Mouse (Mus musculus) heart, postnatal 0 days (tissue): ENCODE measurements around the gene 4921507P07Rik. TPM values are rescaled to one million over a fixed set of nuclear protein-coding genes. Genes with fewer than 3 reads are reported as not detected.

Experiments used
- ATAC-seq: fragments of 200-750 bp; cut with Nextera tagmentation; 2 replicates; pipeline ENCODE4 v1.8.0; 2017; ENCODE audit warnings: low read depth, moderate number of reproducible peaks, moderate library complexity; ENCODE audit not compliant: insufficient read depth
- DNase-seq: peaks from one replicate; pipeline ENCODE4 v3.0.0-alpha.2; 2016; ENCODE audit warnings: low spot score
- H3K27ac ChIP-seq: fragments of 300-500 bp; sonication (generic); 2 replicates; pipeline ENCODE4 v1.5.1; 2014; ENCODE audit warnings: low read depth, mild to moderate bottlenecking
- H3K27me3 ChIP-seq: fragments of 300-500 bp; sonication (generic); 2 replicates; pipeline ENCODE4 v1.6.1; 2014; ENCODE audit warnings: low read length, mixed read lengths; ENCODE audit not compliant: control insufficient read depth, insufficient read depth
- H3K36me3 ChIP-seq: fragments of 300-500 bp; sonication (generic); replicated peaks from 2 replicates; pipeline ENCODE4 v1.6.1; 2014; ENCODE audit warnings: low read length, mixed read lengths; ENCODE audit not compliant: control insufficient read depth, insufficient read depth
- H3K4me1 ChIP-seq: fragments of 300-500 bp; sonication (generic); 2 replicates; pipeline ENCODE4 v1.6.1; 2014; ENCODE audit warnings: antibody characterized with exemption; ENCODE audit not compliant: control insufficient read depth, insufficient read depth
- H3K4me2 ChIP-seq: fragments of 300-500 bp; sonication (generic); 2 replicates; pipeline ENCODE4 v1.6.1; 2014; ENCODE audit warnings: low read depth, mild to moderate bottlenecking, low read length, moderate library complexity
- H3K4me3 ChIP-seq: fragments of 300-500 bp; sonication (generic); 2 replicates; pipeline ENCODE4 v1.5.1; 2014; ENCODE audit warnings: low read depth, low read length
- H3K9ac ChIP-seq: fragments of 300-500 bp; sonication (generic); replicated peaks from 2 replicates; pipeline ENCODE4 v1.6.1; 2014; ENCODE audit warnings: low read depth, low read length, mixed read lengths
- H3K9me3 ChIP-seq: fragments of 300-500 bp; sonication (generic); replicated peaks from 2 replicates; pipeline ENCODE4 v1.6.1; 2016; ENCODE audit warnings: low read length; ENCODE audit not compliant: control insufficient read depth
- CTCF ChIP-seq: IDR thresholded peaks from 2 replicates; pipeline ENCODE4 v1.5.1; 2016; ENCODE audit warnings: antibody characterized with exemption, control low read depth, low read depth
- EP300 ChIP-seq: IDR thresholded peaks from 2 replicates; pipeline ENCODE4 v1.6.1; 2016; ENCODE audit warnings: antibody characterized with exemption, low read depth
- WGBS: fragments of 180-500 bp; shearing (Covaris S2); extraction: QIAGEN DNeasy Blood & Tissue Kit; methylation state at CpG from one replicate; pipeline ENCODE4 v1.1.7; 2014; 5-methylcytosine and 5-hydroxymethylcytosine counted together
- polyA plus RNA-seq: library from polyadenylated mRNA; unstranded; fragments of >200 nt; fragmentation: Nextera tagmentation; extraction: Ambion mirVana; gene quantifications from 2 replicates; pipeline ENCODE4 v1.2.1, GENCODE M21; 2015
- total RNA-seq: library from RNA; depleted of rRNA; stranded (reverse); fragments of >200 nt; gene quantifications from 2 replicates; pipeline ENCODE4 v1.2.3, GENCODE M21; 2014; ENCODE audit warnings: low replicate concordance

The 4921507P07Rik gene
- total and polyA plus RNA-seq, 2 experiments from 2014 or later: 0.30 TPM; not detected in 1

DNA sequence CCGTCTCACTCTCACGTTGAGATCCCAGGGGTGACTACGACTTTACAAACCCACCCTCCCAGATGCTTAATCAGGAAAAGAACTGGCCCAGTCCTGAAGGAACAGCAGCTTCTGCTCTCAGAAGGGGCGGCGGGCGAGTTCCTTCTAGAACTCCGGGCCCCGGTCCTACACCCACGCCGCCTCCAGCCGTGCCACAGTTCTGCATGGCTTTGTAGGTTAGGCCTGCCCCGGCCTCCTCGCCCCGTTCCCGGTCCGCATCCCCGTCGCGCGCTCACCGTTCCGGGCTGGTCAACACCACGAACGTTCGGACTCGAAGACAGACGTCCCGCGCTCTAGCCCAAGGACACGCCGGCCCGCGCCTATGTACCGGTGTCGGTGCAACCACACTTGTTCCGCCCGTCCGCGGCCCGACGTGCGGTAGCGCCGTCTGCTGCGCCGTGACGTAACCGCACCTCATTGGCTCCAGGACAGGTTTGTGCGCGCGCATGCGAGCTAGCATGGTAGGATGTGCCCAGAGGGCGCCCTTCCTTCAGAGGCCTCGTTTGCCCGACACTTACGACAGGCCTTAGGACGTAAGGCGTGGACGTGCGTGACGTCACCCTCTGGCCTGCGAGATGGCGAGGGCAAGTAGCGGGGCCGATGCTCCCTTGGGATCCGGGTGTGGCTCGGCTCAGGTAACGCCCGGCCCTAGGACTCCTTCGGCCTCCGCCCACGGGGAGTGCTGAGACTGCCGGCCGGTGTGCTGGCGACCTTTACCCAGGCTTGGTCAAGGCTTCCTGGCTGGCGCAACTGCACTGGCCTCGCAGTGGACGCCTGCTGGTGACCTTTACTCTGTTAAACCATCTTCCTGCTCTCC is 30.1 kb downstream of the 4921507P07Rik start, which contains the start of gene Cycs:
Gene Cycs (minus strand): TSS at position 398 of the 856 bp plus-strand sequence.
- DNase-seq (peak; percentile 98), ATAC-seq (peak; percentile 97)
- Histone ChIP-seq H3K9ac (peak within 1 kb of the TSS; percentile 91), H3K4me3 (peak within 1 kb of the TSS; percentile 93), H3K4me1 (peaks cover 13% of the 10 kb centered on the region; the same call in 1 of the 2 replicates), H3K27ac (peak within 1 kb of the TSS; percentile 95), H3K9me3 (no peaks in the 10 kb centered on the region), H3K27me3 (no peaks in the 10 kb centered on the region), H3K4me2 (peak within 1 kb of the TSS; percentile 78), H3K36me3 (peaks cover 16% of the 10 kb centered on the region)
- peak; percentile 34; the same call in 1 of the 2 replicates for TF ChIP-seq CTCF
- TF ChIP-seq EP300: no peak
- WGBS: under 1% methylated on average over 78 of the region's 78 CpGs

DNA sequence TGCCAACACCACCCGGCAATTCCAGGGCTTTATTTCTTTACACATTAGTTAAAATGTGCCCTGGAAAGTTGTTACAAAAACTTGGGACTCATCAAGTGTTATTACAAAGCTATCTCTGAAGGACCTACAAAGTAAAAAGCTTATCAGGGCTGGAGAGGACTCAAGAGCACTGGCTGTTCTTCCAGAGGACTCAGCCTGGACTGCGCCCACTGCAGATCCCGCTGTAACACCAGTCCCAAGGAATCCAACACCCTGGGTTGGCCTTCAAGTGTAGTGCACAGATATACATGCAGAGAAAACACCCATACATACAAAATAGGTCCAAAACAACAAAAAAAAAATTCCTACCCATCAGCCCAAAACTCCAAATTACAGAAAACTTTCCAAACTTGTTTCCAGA is 32.8 kb downstream of the 4921507P07Rik start:
- Histone ChIP-seq H3K9me3 (no peaks in the 10 kb centered on the region), H3K36me3 (peaks cover 16% of the 10 kb centered on the region), H3K27me3 (no peaks in the 10 kb centered on the region), H3K4me3 (no peak overlapping the region), H3K4me1 (peaks cover 13% of the 10 kb centered on the region; the same call in 1 of the 2 replicates), H3K9ac (no peak overlapping the region), H3K27ac (no peak overlapping the region), H3K4me2 (no peak overlapping the region)
- WGBS: 95% methylated on average over 3 of the region's 3 CpGs
- ATAC-seq (no peak), DNase-seq (no peak)
- TF ChIP-seq EP300 (no peak), CTCF (no peak)

DNA sequence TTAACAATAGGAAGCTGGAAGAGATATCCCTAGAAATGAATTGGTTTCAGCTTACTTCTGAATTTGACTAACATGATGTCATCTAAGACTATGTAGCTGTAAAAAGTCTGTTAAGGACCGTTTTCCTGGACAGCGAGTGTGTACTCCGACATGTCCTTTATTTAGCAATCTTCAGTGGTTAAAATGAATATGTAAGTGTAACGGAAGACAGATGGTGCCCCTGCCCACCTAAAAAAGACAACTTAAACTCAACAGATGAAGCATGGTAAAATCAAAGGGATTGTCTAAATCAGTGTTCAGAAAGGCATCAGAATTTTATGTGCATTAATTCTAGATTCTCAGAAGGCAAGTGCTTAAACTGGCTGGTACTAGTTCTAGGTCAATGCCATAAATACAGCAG is 34.0 kb downstream of the 4921507P07Rik start:
- Histone ChIP-seq H3K9me3 (no peaks in the 10 kb centered on the region), H3K9ac (no peak overlapping the region), H3K27ac (no peak overlapping the region), H3K4me2 (no peak overlapping the region), H3K27me3 (no peaks in the 10 kb centered on the region), H3K4me1 (peaks cover 8% of the 10 kb centered on the region; the same call in 1 of the 2 replicates), H3K36me3 (peaks cover 16% of the 10 kb centered on the region), H3K4me3 (no peak overlapping the region)
- DNase-seq: no peak
- WGBS: 88% methylated on average over 4 of the region's 4 CpGs
- no peak for ATAC-seq
- TF ChIP-seq EP300: no peak
- no peak for TF ChIP-seq CTCF

DNA sequence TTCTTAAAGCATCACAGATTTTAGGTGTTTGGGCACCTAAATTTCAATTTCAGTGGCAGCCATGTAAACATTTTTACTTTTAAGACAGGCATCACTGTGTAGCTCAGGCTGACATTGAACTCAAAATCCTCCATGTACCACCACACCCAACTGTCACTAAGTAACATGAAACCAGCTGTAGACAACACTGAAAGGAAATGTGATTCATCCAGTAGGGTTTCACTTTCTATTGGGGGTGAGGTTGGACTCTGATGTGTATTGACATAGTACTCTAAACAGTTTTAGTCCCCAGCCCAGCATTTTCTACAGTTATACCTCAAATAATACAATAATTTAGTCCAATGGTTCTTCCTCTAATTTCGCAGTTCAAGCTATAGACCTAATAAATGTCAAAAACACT is 35.7 kb downstream of the 4921507P07Rik start:
- Histone ChIP-seq H3K27ac (no peak overlapping the region), H3K36me3 (peaks cover 16% of the 10 kb centered on the region), H3K4me2 (no peak overlapping the region), H3K9me3 (no peaks in the 10 kb centered on the region), H3K4me3 (no peak overlapping the region), H3K27me3 (no peaks in the 10 kb centered on the region), H3K4me1 (peaks cover 4% of the 10 kb centered on the region; the same call in 1 of the 2 replicates), H3K9ac (no peak overlapping the region)
- DNase-seq (no peak), ATAC-seq (no peak)
- WGBS: 93% methylated on average over 1 of the region's 1 CpGs
- TF ChIP-seq CTCF: no peak
- TF ChIP-seq EP300: no peak

DNA sequence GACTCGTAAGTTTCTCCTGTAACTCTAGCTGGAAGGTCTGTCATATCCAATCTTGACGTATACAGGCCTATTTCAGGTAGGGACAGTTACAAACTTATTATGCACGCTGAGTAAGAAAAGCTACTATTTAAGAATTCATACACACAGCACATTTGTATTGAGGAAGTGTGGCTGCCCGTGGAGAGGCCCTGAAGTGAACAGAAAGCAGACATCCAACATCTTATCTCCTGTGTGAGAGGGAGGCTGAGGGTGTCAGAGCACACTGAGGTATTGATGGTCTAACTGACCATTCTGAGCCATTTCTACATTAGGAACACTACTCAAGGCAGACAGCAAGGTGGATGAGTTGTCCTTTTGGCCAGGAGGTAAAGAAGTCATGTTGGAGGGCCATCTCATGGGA is 37.6 kb downstream of the 4921507P07Rik start:
- Histone ChIP-seq H3K27ac (no peak overlapping the region), H3K27me3 (no peaks in the 10 kb centered on the region), H3K4me2 (no peak overlapping the region), H3K4me3 (no peak overlapping the region), H3K9ac (no peak overlapping the region), H3K9me3 (no peaks in the 10 kb centered on the region), H3K4me1 (0 out of 2 replicates have a peak, but pooled peaks cover under 1% of the 10 kb centered on the region), H3K36me3 (peaks cover 12% of the 10 kb centered on the region)
- no peak for TF ChIP-seq CTCF
- no peak for TF ChIP-seq EP300
- ATAC-seq (no peak), DNase-seq (no peak)
- WGBS: 62% methylated on average over 4 of the region's 4 CpGs
